Mouse (Mus musculus): ENCODE measurements around the gene Pam.

DNA sequence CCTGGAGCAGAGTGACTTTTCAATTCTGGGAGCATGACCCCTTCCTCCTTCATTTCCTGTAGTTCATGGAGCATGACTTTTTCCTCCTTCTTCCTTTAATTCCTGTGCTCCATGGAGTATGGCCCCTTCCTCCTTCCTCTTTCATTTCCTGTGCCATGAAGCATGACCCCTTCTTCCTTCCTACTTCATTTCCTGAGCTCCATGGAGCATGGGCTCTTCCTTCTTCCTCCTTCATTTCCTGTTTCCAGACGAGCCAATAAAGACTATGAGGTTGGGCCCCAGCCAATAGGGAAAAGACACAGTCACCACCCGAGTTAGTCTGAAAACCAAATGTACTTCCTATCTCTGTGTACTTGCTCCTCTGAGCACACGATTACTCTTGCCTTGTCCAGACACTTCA is 103.5 kb downstream of the Pam start:
- TF ChIP-seq POLR2A (IDR thresholded peaks at IDR 0.05; ENCODE audit: borderline replicate concordance, control insufficient read depth, low read depth, low read length) (no peak), CTCF (IDR thresholded peaks at IDR 0.05; ENCODE audit: control insufficient read depth, insufficient read depth, low read length) (no peak)
